Mouse (Mus musculus) frontal cortex, postnatal 25 days (tissue): ENCODE results near the gene Uso1.
A peak's percentile ranks its signal among the peaks of the same experiment; 100 is the strongest.

Experiments
- DNase-seq, 2 experiments: peaks; one replicate each; pipeline ENCODE4 v3.0.0; 2022; ENCODE audit warnings: low spot score in 2 of 2

Gene Uso1

GRCm38 (mm10) chr5:92239333-92240232, 101.8 kb downstream of the Uso1 start:
- DNase-seq: peak; percentile 68 to 72

- no peak for DNase-seq
These were observed 103.0 kb downstream of the Uso1 start for GRCm38 (mm10) chr5:92240769-92241168.

GRCm38 (mm10) chr5:92244900-92245299, 107.2 kb downstream of the Uso1 start:
- DNase-seq: no peak

GRCm38 (mm10) chr5:92245483-92245882, 107.7 kb downstream of the Uso1 start:
- DNase-seq: no peak

- DNase-seq: no peak
These were observed 110.9 kb downstream of the Uso1 start for GRCm38 (mm10) chr5:92248614-92249013.

- no peak for DNase-seq
These were observed 114.3 kb downstream of the Uso1 start for GRCm38 (mm10) chr5:92252031-92252430.
